Mouse (Mus musculus) urinary bladder, postnatal 4 days (tissue): ENCODE measurements around the gene Phox2b.
A peak's percentile ranks its signal among the peaks of the same experiment; 100 is the strongest.

ENCODE experiments used
- DNase-seq, 2 experiments: peaks; one replicate each; pipeline ENCODE4 v3.0.0; 2021 to 2022; ENCODE audit warnings: low spot score in 2 of 2

Phox2b gene

GRCm38 (mm10) chr5:67098733-67099323 is at the start of gene Phox2b:
TSS of gene Phox2b (minus strand) at chr5:67099301.
- no peak for DNase-seq

- DNase-seq = no peak
Observed at GRCm38 (mm10) chr5:67142622-67143021, 43.5 kb upstream of the Phox2b start.

GRCm38 (mm10) chr5:67139052-67140015 is 40.2 kb upstream of the Phox2b start:
- DNase-seq = no peak

- DNase-seq = no peak
Observed at GRCm38 (mm10) chr5:67138643-67139042, 39.5 kb upstream of the Phox2b start.

- DNase-seq = no peak
Observed at GRCm38 (mm10) chr5:67134698-67135097, 35.6 kb upstream of the Phox2b start.

- DNase-seq = no peak
Observed at GRCm38 (mm10) chr5:67131671-67132070, 32.6 kb upstream of the Phox2b start.

GRCm38 (mm10) chr5:67106261-67106660 is 7.2 kb upstream of the Phox2b start:
- no peak for DNase-seq

- no peak for DNase-seq
Observed at GRCm38 (mm10) chr5:67103016-67103415, 3.9 kb upstream of the Phox2b start.

GRCm38 (mm10) chr5:67101793-67102600 is 2.9 kb upstream of the Phox2b start:
- DNase-seq = no peak

- no peak for DNase-seq
Observed at GRCm38 (mm10) chr5:67101395-67101760, 2.3 kb upstream of the Phox2b start.

- no peak for DNase-seq
Observed at GRCm38 (mm10) chr5:67100564-67101394, 1.7 kb upstream of the Phox2b start.

GRCm38 (mm10) chr5:67099393-67100271 is 531 bp upstream of the Phox2b start:
- DNase-seq = no peak

- no peak for DNase-seq
Observed at GRCm38 (mm10) chr5:67098051-67098732, 909 bp downstream of the Phox2b start.

- DNase-seq = no peak
Observed at GRCm38 (mm10) chr5:67097106-67098050, 1.7 kb downstream of the Phox2b start.

- DNase-seq = peak in 1 of 2 experiments; percentile 60
Observed at GRCm38 (mm10) chr5:67096378-67096771, 2.7 kb downstream of the Phox2b start.

GRCm38 (mm10) chr5:67095651-67096377 is 3.3 kb downstream of the Phox2b start:
- DNase-seq = no peak

GRCm38 (mm10) chr5:67095153-67095552 is 3.9 kb downstream of the Phox2b start:
- DNase-seq = no peak

GRCm38 (mm10) chr5:67093991-67094390 is 5.1 kb downstream of the Phox2b start:
- DNase-seq = no peak
